Mouse (Mus musculus) natural killer cell, adult 2 months (primary cell): ENCODE results near the gene Zfp989.
"Not testable (repeated sequence)": the region's sequence is repeated elsewhere in the genome, so short reads cannot be mapped to it uniquely, and the experiment has no call there.

ENCODE experiments used
- DNase-seq, 2 experiments: peaks; one replicate each; pipeline ENCODE4 v3.0.0; 2022; ENCODE audit warnings: low spot score in 2 of 2

Gene Zfp989

GRCm38 (mm10) chr4:146971757-146972156 is at the start of gene Zfp989:
Zfp989 (plus strand) TSS chr4:146971976.
- DNase-seq, result not testable (repeated sequence)

- DNase-seq, result no peak
Measured at GRCm38 (mm10) chr4:146932311-146933082, 39.3 kb upstream of the Zfp989 start.

- not testable (repeated sequence) for DNase-seq
Measured at GRCm38 (mm10) chr4:146941691-146942090, 30.1 kb upstream of the Zfp989 start.

GRCm38 (mm10) chr4:146976581-146976980 is 4.8 kb downstream of the Zfp989 start:
- not testable (repeated sequence) for DNase-seq

- not testable (repeated sequence) for DNase-seq
Measured at GRCm38 (mm10) chr4:147018400-147018799, 46.6 kb downstream of the Zfp989 start.

GRCm38 (mm10) chr4:147021550-147021949 is 49.8 kb downstream of the Zfp989 start, which contains the start of gene Rex2:
Rex2 (plus strand) TSS chr4:147021850.
- not testable (repeated sequence) for DNase-seq

GRCm38 (mm10) chr4:147026374-147026773 is 54.6 kb downstream of the Zfp989 start:
- DNase-seq, result not testable (repeated sequence)

GRCm38 (mm10) chr4:147031308-147032036 is 59.7 kb downstream of the Zfp989 start:
- not testable (repeated sequence) for DNase-seq
